Mouse (Mus musculus): ENCODE results near the gene Pikfyve.
A peak's percentile ranks its signal among the peaks of the same experiment; 100 is the strongest.

The Pikfyve gene

DNA sequence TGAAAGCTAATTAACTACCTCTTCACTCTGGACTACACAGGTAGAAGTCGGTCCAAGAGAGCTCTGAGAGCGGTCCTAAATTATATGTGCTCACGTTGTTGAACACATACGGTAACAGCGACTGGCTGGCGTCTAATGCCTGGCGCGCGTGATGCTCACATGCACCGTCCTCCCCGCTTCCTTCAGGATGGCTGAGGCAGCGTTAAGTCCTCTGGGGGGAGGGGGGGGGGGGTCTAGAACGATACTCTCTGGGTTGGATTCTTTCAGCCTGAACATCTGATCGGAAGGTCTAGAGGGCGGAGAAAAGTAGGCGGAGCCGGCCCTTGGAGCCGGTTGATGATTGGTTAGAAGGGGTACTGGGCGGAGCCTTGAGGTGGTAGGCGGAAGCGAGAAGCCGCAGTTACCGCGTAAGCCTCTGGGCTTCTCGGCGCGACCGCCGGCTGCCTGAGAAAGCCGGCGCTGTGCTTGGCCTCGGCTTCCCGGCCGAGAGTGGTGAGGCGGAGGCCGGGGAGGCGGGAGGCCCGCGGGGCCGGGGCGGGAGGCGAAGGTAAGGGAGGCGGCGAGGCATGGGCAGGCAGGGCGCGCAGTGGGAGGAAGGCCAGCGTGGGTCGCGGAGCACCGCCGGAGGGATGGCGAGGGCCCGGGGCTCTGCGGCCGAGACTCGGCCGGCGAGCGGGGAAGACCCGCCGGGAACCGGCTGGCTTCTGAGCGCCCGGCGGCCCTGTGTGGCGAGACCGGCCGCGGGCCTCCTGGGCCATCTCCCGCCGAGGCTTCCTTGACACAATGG, at the start of gene Pikfyve, which contains the start of gene Idh1:
TSS of gene Pikfyve (plus strand) at position 397 of the 787 bp plus-strand sequence.
TSS of gene Idh1 (minus strand) at position 214 of the 787 bp plus-strand sequence.
- DNase-seq (ENCODE audit: low read depth in 2 of 2, low spot score in 2 of 2) = peak; percentile 93 to 96

DNA sequence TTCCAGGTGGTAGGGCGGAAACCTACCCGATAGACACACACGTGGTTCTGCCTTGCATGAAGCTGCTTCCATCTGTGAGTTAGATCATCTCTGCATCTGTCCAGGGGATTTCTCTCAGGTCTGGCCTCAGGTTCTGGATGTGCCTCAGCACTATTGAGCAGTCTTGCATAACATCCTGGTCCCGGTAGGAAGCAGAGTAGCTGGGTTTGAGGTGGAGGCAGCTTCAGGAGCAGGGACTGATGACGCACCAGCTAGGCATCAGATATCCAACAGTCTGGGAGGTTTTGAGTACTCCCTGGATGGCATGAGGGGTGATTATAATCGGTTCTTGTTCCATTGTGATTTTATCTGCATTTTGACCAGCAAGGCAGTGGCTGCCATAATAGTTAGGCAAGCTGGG, 48.9 kb upstream of the Pikfyve start:
- DNase-seq (ENCODE audit: low read depth in 2 of 2, low spot score in 2 of 2) = no peak

- DNase-seq (ENCODE audit: low read depth in 2 of 2, low spot score in 2 of 2) = no peak
Observed at GRCm38 (mm10) chr1:65144783-65145182, 41.7 kb upstream of the Pikfyve start.

- no peak for DNase-seq (ENCODE audit: low read depth in 2 of 2, low spot score in 2 of 2)
Observed at GRCm38 (mm10) chr1:65146601-65147000, 39.9 kb upstream of the Pikfyve start.

- no peak for DNase-seq (ENCODE audit: low read depth in 2 of 2, low spot score in 2 of 2)
Observed at GRCm38 (mm10) chr1:65147326-65147725, 39.2 kb upstream of the Pikfyve start.

GRCm38 (mm10) chr1:65147971-65148370, 38.5 kb upstream of the Pikfyve start:
- no peak for DNase-seq (ENCODE audit: low read depth in 2 of 2, low spot score in 2 of 2)

GRCm38 (mm10) chr1:65154814-65155213, 31.7 kb upstream of the Pikfyve start:
- DNase-seq (ENCODE audit: low read depth in 2 of 2, low spot score in 2 of 2) = no peak

GRCm38 (mm10) chr1:65156111-65156510, 30.4 kb upstream of the Pikfyve start:
- no peak for DNase-seq (ENCODE audit: low read depth in 2 of 2, low spot score in 2 of 2)

DNA sequence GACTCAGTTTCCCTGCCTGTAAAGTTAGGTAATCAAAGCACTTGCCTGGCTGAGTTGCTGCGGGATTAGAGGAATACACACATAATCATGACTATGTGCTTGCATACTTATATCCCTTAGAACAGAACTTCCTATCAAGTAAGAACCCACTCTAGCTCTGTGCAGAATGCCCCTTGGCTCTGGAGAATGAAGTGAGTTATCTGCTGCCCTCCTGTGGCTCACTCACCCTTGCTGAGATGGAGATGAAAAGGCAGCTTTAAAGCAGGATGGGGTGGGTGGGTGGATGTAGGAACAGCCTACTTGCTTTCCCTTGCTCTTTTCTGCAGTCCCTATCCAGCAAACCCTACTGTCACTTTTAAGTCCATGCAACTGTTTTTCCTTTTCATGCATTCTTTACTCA, 24.3 kb upstream of the Pikfyve start:
- no peak for DNase-seq (ENCODE audit: low read depth in 2 of 2, low spot score in 2 of 2)

- DNase-seq (ENCODE audit: low read depth in 2 of 2, low spot score in 2 of 2) = no peak
Observed at GRCm38 (mm10) chr1:65167496-65167895, 19.0 kb upstream of the Pikfyve start.

DNA sequence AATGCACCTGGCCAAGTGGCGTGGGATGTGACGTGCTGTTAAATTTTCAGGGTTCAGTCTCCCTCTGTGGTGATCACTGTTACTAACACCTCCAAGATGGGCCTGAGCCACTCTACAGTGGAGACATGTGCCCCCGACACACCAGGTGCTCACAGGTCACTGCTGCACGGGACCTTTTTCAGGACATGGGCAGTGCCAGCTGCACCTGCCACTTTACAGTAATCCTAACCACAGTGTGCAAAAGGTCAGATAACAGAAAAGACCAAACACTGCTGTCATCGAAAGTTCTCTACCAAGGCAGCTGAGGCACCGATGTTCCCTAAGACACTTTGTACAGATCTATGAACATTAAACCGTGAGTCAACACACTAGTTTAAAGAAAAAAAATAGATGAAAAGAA, 16.9 kb upstream of the Pikfyve start:
- DNase-seq (ENCODE audit: low read depth in 2 of 2, low spot score in 2 of 2) = no peak

GRCm38 (mm10) chr1:65169947-65170346, 16.5 kb upstream of the Pikfyve start:
- DNase-seq (ENCODE audit: low read depth in 2 of 2, low spot score in 2 of 2) = no peak

- DNase-seq (ENCODE audit: low read depth in 2 of 2, low spot score in 2 of 2) = no peak
Observed at GRCm38 (mm10) chr1:65171579-65171978, 14.9 kb upstream of the Pikfyve start.

GRCm38 (mm10) chr1:65173716-65174115, 12.8 kb upstream of the Pikfyve start:
- DNase-seq (ENCODE audit: low read depth in 2 of 2, low spot score in 2 of 2) = no peak

DNA sequence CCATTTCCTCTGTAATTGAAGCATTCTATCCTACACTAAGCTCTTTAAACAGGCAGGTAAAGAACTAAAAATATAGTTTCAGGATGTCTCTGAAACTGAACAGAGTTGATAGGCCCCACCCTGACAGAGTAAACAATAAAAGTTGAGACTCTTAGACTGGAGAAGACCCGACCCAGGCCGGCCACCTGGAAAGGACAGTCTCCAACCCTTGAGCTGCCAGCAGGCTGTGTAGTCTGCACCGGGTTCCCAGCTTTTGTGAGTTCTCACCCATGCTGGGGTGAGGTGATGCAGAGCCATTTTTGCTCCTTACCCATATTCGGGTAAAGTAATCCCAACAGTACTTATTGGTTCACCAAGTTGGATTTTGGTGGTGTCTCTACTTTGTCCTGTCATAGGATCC, 10.3 kb upstream of the Pikfyve start:
- DNase-seq (ENCODE audit: low read depth in 2 of 2, low spot score in 2 of 2) = no peak

GRCm38 (mm10) chr1:65176912-65177311, 9.6 kb upstream of the Pikfyve start:
- DNase-seq (ENCODE audit: low read depth in 2 of 2, low spot score in 2 of 2) = no peak

GRCm38 (mm10) chr1:65177452-65177851, 9.0 kb upstream of the Pikfyve start:
- DNase-seq (ENCODE audit: low read depth in 2 of 2, low spot score in 2 of 2) = no peak

DNA sequence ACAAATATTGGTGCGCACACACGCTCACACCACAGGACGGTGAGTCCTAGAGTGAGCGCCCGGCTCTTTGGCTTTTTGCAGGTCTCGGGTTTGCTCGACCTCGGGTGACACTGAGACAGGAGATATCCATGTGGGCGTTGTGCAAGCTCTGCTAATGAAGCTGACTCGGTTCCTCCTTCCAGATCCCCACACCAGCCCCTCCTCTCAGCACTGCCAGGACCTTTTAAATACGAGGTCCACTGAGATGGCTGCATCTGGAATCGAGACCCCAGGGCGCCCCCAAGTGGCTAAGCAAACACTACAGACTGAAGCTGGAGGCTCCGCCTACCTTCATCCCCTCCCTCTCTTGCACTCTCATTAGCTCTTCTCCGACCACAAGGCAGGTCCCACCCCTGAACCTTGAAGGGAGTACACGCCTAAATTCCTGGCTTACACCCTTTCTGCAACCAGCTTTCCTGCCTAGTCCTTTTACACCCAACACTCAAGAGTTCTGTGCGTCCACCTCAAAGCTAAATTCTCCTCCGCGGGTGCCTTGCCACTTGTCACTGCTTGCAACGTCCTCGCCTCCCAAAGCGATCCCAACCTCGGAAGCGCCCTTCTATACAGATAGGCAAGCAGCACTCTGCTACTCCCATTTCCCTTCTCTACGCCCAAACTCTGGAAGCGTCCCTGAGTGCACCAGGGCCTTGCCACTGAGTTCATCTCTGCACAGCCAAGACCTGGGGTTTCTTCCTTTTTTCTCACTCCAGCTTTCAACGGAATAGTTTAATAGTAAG, 8.2 kb upstream of the Pikfyve start:
- peak; percentile 84 to 93 for DNase-seq (ENCODE audit: low read depth in 2 of 2, low spot score in 2 of 2)

DNA sequence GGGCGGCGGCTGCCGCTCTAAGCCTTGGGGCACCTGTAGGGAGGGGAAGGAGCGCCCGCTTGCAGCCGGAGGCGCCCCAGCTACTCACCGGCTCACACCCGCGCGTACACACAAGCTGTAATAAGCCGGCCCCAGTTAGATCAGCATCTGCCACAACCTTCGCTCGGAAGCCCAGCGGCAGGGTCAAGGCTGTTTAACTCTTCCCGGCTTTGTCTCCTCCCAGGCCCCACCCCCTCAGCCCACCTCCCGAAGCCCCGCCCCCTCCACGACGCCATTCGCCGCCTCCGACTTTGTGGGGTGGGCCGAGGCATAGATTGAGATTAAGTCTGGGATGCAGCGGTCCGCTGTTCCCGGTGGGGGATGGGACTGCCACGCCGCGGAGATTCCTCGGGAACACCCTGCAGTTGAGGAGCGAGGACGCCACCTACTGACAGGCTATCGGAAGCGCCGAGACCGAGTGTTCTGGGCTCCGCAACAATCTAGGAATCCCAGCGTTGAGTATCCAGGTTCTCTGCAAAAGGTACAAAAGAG, 7.5 kb upstream of the Pikfyve start:
- peak; percentile 62 to 79 for DNase-seq (ENCODE audit: low read depth in 2 of 2, low spot score in 2 of 2)

- peak; percentile 61 for DNase-seq (ENCODE audit: low read depth in 2 of 2, low spot score in 2 of 2)
Observed at GRCm38 (mm10) chr1:65179634-65180249, 6.7 kb upstream of the Pikfyve start.

DNA sequence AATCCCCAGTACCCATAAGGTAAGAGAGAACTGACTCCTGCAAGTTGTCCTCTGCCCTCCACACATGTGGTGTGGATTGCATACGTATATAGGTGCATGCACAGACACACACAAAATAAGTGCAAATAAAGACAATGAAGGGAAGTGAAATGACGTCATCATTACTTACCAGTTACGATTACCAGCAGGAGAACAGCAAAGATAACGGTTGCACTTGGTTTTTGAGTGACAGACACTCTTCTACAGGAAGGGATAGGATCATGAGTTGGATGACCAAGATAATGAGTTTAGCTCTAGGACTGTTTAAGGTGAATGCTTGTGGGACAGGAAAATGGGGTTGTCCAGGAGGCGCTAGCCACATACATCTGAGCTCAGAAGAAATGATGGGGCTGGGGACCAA, 5.0 kb upstream of the Pikfyve start:
- no peak for DNase-seq (ENCODE audit: low read depth in 2 of 2, low spot score in 2 of 2)

DNA sequence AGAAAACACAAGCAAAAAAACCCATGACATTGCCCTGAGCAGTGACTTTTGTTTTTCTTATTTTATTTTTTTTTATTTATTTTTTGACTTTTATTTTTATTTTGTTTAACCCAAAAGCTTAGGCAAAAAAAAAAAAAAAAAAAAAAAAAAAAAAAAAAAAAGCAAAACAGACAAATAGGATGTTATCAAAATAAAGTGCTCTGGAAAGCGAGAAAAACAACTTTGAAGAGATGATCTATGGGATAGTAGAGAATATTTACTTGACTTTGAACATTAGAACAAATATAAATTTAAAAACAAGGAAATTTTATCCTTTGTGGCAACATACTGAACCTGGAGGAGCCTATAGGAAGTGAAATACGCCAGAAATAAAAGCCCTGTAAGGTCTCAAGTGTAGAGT, 2.5 kb upstream of the Pikfyve start:
- no peak for DNase-seq (ENCODE audit: low read depth in 2 of 2, low spot score in 2 of 2)
